Mouse (Mus musculus) brain, adult 2 months (tissue): ENCODE measurements at regions not wholly inside any gene's neighbourhood (a gene's known extent, or its start where the extent isn't known, plus 50 kb on each side); places are given as distances from the start of the nearest gene placed in this dataset.

Source experiments
- DNase-seq: peaks from one replicate; pipeline ENCODE4 v3.0.0; 2011; ENCODE audit warnings: low read depth, low spot score

DNA sequence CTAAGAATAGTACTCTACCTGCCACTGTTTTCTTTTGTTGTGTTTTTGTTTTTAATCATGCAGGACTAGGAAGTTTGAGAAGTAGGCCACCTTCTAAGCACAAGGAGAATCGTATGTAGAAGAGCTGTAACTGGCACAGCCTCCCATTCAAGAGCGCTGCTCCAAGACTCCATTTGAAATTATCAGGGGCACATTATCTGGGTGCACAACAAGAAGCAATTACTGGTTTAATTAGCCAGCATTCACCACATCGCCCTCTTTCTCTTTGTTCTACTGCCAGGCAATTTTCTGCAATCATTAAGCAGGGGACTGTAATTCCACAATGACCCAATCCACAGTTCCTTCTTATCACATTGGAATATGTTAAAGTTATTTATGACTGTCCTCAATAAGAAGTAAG is 1220.8 kb upstream of the Pabpc4l start:
- peak; percentile 15 for DNase-seq

DNA sequence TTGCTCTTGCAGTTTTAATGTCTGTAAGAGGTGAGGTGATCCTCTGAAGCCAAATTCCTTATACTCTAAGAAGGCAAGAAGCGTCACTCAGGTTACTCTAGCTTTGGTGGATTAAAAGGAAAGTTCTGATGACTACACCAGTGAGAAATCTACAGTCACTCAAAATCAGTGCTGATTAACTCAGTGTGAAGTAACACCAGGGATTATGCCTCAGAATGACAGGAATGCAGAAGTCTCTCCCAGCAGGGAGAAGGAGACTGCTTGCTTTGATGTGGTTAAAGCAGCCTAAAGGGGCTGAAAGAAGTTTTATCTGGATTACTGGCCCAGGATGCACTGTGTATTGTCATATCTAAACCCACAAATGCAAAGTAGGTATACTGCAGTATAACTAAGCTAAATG is 1214.5 kb upstream of the Pabpc4l start:
- DNase-seq, result no peak

DNA sequence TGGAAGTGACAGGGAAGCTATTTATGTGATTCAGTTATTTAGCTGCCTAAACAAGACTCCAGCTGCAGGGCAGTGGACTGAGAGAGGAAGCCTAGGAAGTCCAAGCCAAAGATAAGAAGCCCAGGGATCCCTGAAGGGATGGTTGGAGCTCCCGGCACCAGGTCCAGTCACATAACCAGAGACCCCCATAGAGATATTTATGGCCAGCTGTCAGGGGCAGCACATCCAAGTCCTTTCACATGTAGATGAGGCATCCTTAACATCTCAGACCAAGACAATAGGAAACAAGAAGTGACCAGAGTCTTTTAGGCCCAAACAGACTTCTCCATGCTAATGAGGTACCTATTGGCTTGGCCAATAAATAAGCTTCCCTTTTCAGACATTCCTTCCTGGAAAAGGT is 1212.5 kb upstream of the Pabpc4l start:
- no peak for DNase-seq
